In the genomic region with DNA sequence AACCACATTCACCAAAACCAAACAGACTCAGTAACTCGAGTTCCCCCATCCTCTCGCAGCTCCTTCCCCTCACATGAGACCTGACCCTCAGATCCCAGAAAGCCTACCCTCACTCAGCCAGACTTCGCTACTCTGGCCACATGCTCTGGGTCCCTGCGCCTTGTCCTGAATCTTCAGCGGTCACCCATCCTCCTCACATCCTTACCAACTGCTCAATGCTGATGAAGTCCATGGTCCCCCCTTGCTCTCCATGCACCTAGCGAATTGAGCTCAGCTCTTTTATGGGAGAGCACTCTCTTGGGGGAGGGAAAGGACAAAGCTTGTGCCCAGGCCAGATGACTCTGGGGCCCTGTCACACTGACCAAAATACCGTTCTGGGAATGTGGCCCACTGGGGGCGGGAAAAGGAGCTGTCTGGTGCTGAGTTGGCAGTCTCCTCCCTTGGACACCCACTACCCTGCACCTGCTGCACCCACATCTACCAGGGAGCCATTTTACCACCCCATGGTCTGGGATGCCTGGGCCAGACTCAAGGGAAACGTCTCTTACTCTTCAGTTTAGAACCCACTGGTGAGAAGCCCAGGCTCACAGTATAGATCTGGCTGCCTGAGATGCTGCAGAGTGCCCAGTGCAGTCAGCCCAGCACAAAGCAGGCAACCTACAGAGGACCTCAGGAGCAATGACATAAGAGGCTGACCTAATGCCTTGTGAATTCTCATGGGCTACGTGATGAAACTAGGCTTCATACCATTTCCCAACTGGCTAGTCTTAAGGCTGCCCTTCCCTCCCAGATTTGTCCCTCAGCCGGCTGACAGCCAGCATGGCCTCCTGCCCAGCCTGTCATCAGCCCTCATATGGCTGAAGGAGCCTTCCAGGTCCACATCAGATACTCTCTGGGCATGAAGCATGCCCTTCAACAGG, we compare ENCODE assay signal across 13 mouse cellular contexts. TPM values are rescaled to one million over a fixed set of nuclear protein-coding genes. Genes with fewer than 3 reads are reported as not detected.
A peak's percentile ranks its signal among the peaks of the same experiment; 100 is the strongest.
DNase-seq lines count a peak whose midpoint lies in the region; ATAC-seq and TF ChIP-seq lines count a peak whose summit lies in the region.
"Had no signal": no experiment of that assay in that cellular context is flagged by ENCODE, and none has a peak within 500 bp of the region (broad histone marks: within the 10 kb centered on the region; RNA-seq: fewer than 3 reads in every experiment).

No protein-coding gene starts in this region.

- H3ac ChIP-seq in myocyte (ENCODE audit: control insufficient read depth, insufficient read length): no peak overlapping the region

- peak; percentile 63 for TF ChIP-seq POLR2A in myocyte (IDR thresholded peaks at IDR 0.05; ENCODE audit: insufficient read length, low read depth)

- H3K79me2 ChIP-seq in myocyte (ENCODE audit: control insufficient read depth, insufficient read depth): no peaks in the 10 kb centered on the region

- no peak overlapping the region for H3K4me3 ChIP-seq in liver, embryonic 15.5 days (replicated peaks)
- no peak overlapping the region for H3K4me3 ChIP-seq in liver, embryonic 11.5 days (ENCODE audit: low read depth, low read length)
- no peak overlapping the region for H3K4me3 ChIP-seq in heart, embryonic 12.5 days
- peak overlapping the region; percentile 24 for H3K4me3 ChIP-seq in myocyte
- H3K4me3 ChIP-seq: forebrain, embryonic 12.5 days; intestine, embryonic 15.5 days; limb, embryonic 12.5 days had no signal

- no peaks in the 10 kb centered on the region for H3K36me3 ChIP-seq in liver, embryonic 15.5 days (replicated peaks)
- H3K36me3 ChIP-seq in liver, embryonic 11.5 days (ENCODE audit: control insufficient read depth, insufficient read depth, low read length): 0 out of 2 replicates have a peak, but pooled peaks cover 2% of the 10 kb centered on the region
- peaks cover 38% of the 10 kb centered on the region for H3K36me3 ChIP-seq in heart, embryonic 12.5 days
- H3K36me3 ChIP-seq in myocyte (ENCODE audit: control insufficient read depth, insufficient read depth): no peaks in the 10 kb centered on the region

- 71% methylated on average over 11 of the region's 11 CpGs for WGBS in liver, embryonic 15.5 days (ENCODE audit: insufficient replicate concordance)
- WGBS in liver, embryonic 11.5 days: 79% methylated on average over 11 of the region's 11 CpGs
- WGBS in heart, embryonic 12.5 days: 64% methylated on average over 11 of the region's 11 CpGs

- 0 out of 2 replicates have a peak overlapping the region, but pooled peaks have one; percentile 24 for H3K27ac ChIP-seq in liver, embryonic 15.5 days (replicated peaks)
- no peak overlapping the region for H3K27ac ChIP-seq in liver, embryonic 11.5 days (ENCODE audit: low read depth, low read length)
- H3K27ac ChIP-seq in heart, embryonic 12.5 days (ENCODE audit: poor library complexity, severe bottlenecking): peak overlapping the region; percentile 87
- H3K27ac ChIP-seq: forebrain, embryonic 12.5 days; intestine, embryonic 15.5 days; limb, embryonic 12.5 days had no signal

- no peak for ATAC-seq in liver, embryonic 15.5 days (ENCODE audit: insufficient read depth)
- no peak for ATAC-seq in liver, embryonic 11.5 days (replicated peaks; ENCODE audit: low FRiP score)
- ATAC-seq in heart, embryonic 12.5 days (ENCODE audit: insufficient number of reproducible peaks, low FRiP score): 0 out of 2 replicates have a peak, but pooled peaks have one; percentile 27
- no peak for ATAC-seq in granulocyte monocyte progenitor cell, adult 5-6 weeks (replicated peaks; ENCODE audit: poor library complexity, severe bottlenecking)
- ATAC-seq: intestine, embryonic 15.5 days; midbrain, embryonic 16.5 days had no signal

- H3K4me2 ChIP-seq in liver, embryonic 15.5 days: no peak overlapping the region
- H3K4me2 ChIP-seq in liver, embryonic 11.5 days: no peak overlapping the region
- peak overlapping the region; percentile 11; the same call in 1 of the 2 replicates for H3K4me2 ChIP-seq in heart, embryonic 12.5 days
- H3K4me2 ChIP-seq in myocyte (ENCODE audit: low read depth): peak overlapping the region; percentile 48
- H3K4me2 ChIP-seq: forebrain, embryonic 12.5 days; intestine, embryonic 15.5 days; limb, embryonic 12.5 days had no signal

- H3K27me3 ChIP-seq in liver, embryonic 15.5 days: no peaks in the 10 kb centered on the region
- H3K27me3 ChIP-seq in liver, embryonic 11.5 days (replicated peaks; ENCODE audit: control insufficient read depth, insufficient read depth, low read length): no peaks in the 10 kb centered on the region
- no peaks in the 10 kb centered on the region for H3K27me3 ChIP-seq in heart, embryonic 12.5 days (replicated peaks)
- H3K27me3 ChIP-seq in myocyte (ENCODE audit: control insufficient read depth, insufficient read depth, insufficient read length): no peaks in the 10 kb centered on the region
- H3K27me3 ChIP-seq: forebrain, embryonic 12.5 days; intestine, embryonic 15.5 days; limb, embryonic 12.5 days had no signal

- DNase-seq in liver, embryonic 11.5 days (ENCODE audit: low spot score): no peak
- DNase-seq in cerebellum, postnatal 14 days: peak; percentile 87 to 93
- DNase-seq in embryo, embryonic 9.5 days (ENCODE audit: extremely low spot score): no peak
- DNase-seq in layer of hippocampus, postnatal 36 days: no peak
- DNase-seq: thymus, postnatal 14 days had no signal

- no peaks in the 10 kb centered on the region for H3K9me3 ChIP-seq in liver, embryonic 15.5 days (replicated peaks)
- H3K9me3 ChIP-seq in liver, embryonic 11.5 days (ENCODE audit: control insufficient read depth, low read length): no peaks in the 10 kb centered on the region
- no peaks in the 10 kb centered on the region for H3K9me3 ChIP-seq in heart, embryonic 12.5 days (replicated peaks)
- H3K9me3 ChIP-seq: forebrain, embryonic 12.5 days; intestine, embryonic 15.5 days; limb, embryonic 12.5 days had no signal

- H3K4me1 ChIP-seq in liver, embryonic 15.5 days (replicated peaks): peaks cover 19% of the 10 kb centered on the region
- no peaks in the 10 kb centered on the region for H3K4me1 ChIP-seq in liver, embryonic 11.5 days (replicated peaks; ENCODE audit: control insufficient read depth, insufficient read depth, low read length)
- peaks cover 68% of the 10 kb centered on the region for H3K4me1 ChIP-seq in heart, embryonic 12.5 days (replicated peaks)
- H3K4me1 ChIP-seq: limb, embryonic 12.5 days had no signal

- no peak overlapping the region for H3K9ac ChIP-seq in liver, embryonic 15.5 days
- H3K9ac ChIP-seq in liver, embryonic 11.5 days (ENCODE audit: low read depth, low read length): no peak overlapping the region
- H3K9ac ChIP-seq in heart, embryonic 12.5 days: 0 out of 2 replicates have a peak overlapping the region, but pooled peaks have one; percentile 22
- H3K9ac ChIP-seq: forebrain, embryonic 12.5 days; intestine, embryonic 15.5 days; limb, embryonic 12.5 days had no signal

RNA-seq across cellular contexts. Expression of gene Ankrd23, which starts 0.9 kb away (rescaled TPM):
- polyA plus RNA-seq in liver, embryonic 15.5 days (2015; fragmentation: Nextera tagmentation; extraction: Ambion mirVana): 2.3 and 2.9 TPM in 2 replicates
- polyA plus RNA-seq in liver, embryonic 11.5 days (2014; fragmentation: Nextera tagmentation; extraction: Ambion mirVana): 11.0 and 13.4 TPM in 2 replicates
- polyA plus RNA-seq in heart, embryonic 12.5 days (2016; fragmentation: Nextera tagmentation; extraction: Ambion mirVana): 14.9 and 16.8 TPM in 2 replicates
- polyA plus RNA-seq in myocyte (2012; fragmentation: generic; extraction: Trizol): 78.6 TPM
- 7.0 and 12.2 TPM in 2 replicates for total RNA-seq in granulocyte monocyte progenitor cell, adult 5-6 weeks (2014; fragmentation: Nextera tagmentation)
- total RNA-seq in granulocyte monocyte progenitor cell, adult 5-6 weeks (2017): 5.8 and 8.4 TPM in 2 replicates
- total RNA-seq in layer of hippocampus, postnatal 36 days (2021): 1 to 10 TPM; 7.9 to 8.5 TPM

RNA-seq across cellular contexts. Expression of gene Gm42417, which starts 3.5 kb away (rescaled TPM):
- not detected in 2 replicates for polyA plus RNA-seq in liver, embryonic 15.5 days (2015; fragmentation: Nextera tagmentation; extraction: Ambion mirVana)
- polyA plus RNA-seq in liver, embryonic 11.5 days (2014; fragmentation: Nextera tagmentation; extraction: Ambion mirVana): not detected in 2 replicates
- polyA plus RNA-seq in heart, embryonic 12.5 days (2016; fragmentation: Nextera tagmentation; extraction: Ambion mirVana): 0.40 TPM in 1 of 2 replicates, not detected in the other
- polyA plus RNA-seq in myocyte (2012; fragmentation: generic; extraction: Trizol): 0.13 TPM
- not detected in 2 replicates for total RNA-seq in granulocyte monocyte progenitor cell, adult 5-6 weeks (2014; fragmentation: Nextera tagmentation)
- 0.93 TPM in 1 of 2 replicates, not detected in the other for total RNA-seq in granulocyte monocyte progenitor cell, adult 5-6 weeks (2017)
- not detected for total RNA-seq in layer of hippocampus, postnatal 36 days (2021)

RNA-seq across cellular contexts. Expression of gene Ankrd39, which starts 11.5 kb away (rescaled TPM):
- 6.2 and 7.0 TPM in 2 replicates for polyA plus RNA-seq in liver, embryonic 15.5 days (2015; fragmentation: Nextera tagmentation; extraction: Ambion mirVana)
- 18.2 and 22.1 TPM in 2 replicates for polyA plus RNA-seq in liver, embryonic 11.5 days (2014; fragmentation: Nextera tagmentation; extraction: Ambion mirVana)
- 23.1 and 24.4 TPM in 2 replicates for polyA plus RNA-seq in heart, embryonic 12.5 days (2016; fragmentation: Nextera tagmentation; extraction: Ambion mirVana)
- polyA plus RNA-seq in myocyte (2012; fragmentation: generic; extraction: Trizol): 17.9 TPM
- 4.9 and 6.5 TPM in 2 replicates for total RNA-seq in granulocyte monocyte progenitor cell, adult 5-6 weeks (2014; fragmentation: Nextera tagmentation)
- total RNA-seq in granulocyte monocyte progenitor cell, adult 5-6 weeks (2017): 3.1 and 7.2 TPM in 2 replicates
- total RNA-seq in layer of hippocampus, postnatal 36 days (2021): 10 to 100 TPM; 11.9 to 12.6 TPM

RNA-seq across cellular contexts. Expression of gene Sema4c, which starts 22.4 kb away (rescaled TPM):
- polyA plus RNA-seq in liver, embryonic 15.5 days (2015; fragmentation: Nextera tagmentation; extraction: Ambion mirVana): 1.9 and 2.0 TPM in 2 replicates
- polyA plus RNA-seq in liver, embryonic 11.5 days (2014; fragmentation: Nextera tagmentation; extraction: Ambion mirVana): 0.77 and 0.78 TPM in 2 replicates
- polyA plus RNA-seq in heart, embryonic 12.5 days (2016; fragmentation: Nextera tagmentation; extraction: Ambion mirVana): 11.9 and 13.3 TPM in 2 replicates
- polyA plus RNA-seq in myocyte (2012; fragmentation: generic; extraction: Trizol): 30.7 TPM
- total RNA-seq in granulocyte monocyte progenitor cell, adult 5-6 weeks (2014; fragmentation: Nextera tagmentation): 2.0 and 2.3 TPM in 2 replicates
- 1.9 and 2.1 TPM in 2 replicates for total RNA-seq in granulocyte monocyte progenitor cell, adult 5-6 weeks (2017)
- total RNA-seq in layer of hippocampus, postnatal 36 days (2021): 10 to 100 TPM; 11.4 to 11.6 TPM

RNA-seq across cellular contexts. Expression of gene Cnnm3, which starts 24.1 kb away (rescaled TPM):
- 1.0 and 1.1 TPM in 2 replicates for polyA plus RNA-seq in liver, embryonic 15.5 days (2015; fragmentation: Nextera tagmentation; extraction: Ambion mirVana)
- 3.3 and 3.8 TPM in 2 replicates for polyA plus RNA-seq in liver, embryonic 11.5 days (2014; fragmentation: Nextera tagmentation; extraction: Ambion mirVana)
- polyA plus RNA-seq in heart, embryonic 12.5 days (2016; fragmentation: Nextera tagmentation; extraction: Ambion mirVana): 2.2 and 3.4 TPM in 2 replicates
- polyA plus RNA-seq in myocyte (2012; fragmentation: generic; extraction: Trizol): 10.2 TPM
- 14.7 and 28.8 TPM in 2 replicates for total RNA-seq in granulocyte monocyte progenitor cell, adult 5-6 weeks (2014; fragmentation: Nextera tagmentation)
- 9.3 and 14.4 TPM in 2 replicates for total RNA-seq in granulocyte monocyte progenitor cell, adult 5-6 weeks (2017)
- total RNA-seq in layer of hippocampus, postnatal 36 days (2021): 10 to 100 TPM; 29.0 to 39.0 TPM

Comparison
In these comparisons a context has a peak if more than half of its experiments do, and no peak if none do; other contexts are left out.
1. H3K4me2 ChIP-seq: peak in heart, embryonic 12.5 days (single experiment) and myocyte (single experiment); none in liver, embryonic 15.5 days (single experiment) and liver, embryonic 11.5 days (single experiment).
2. DNase-seq: peak in cerebellum, postnatal 14 days (2 of 2); none in liver, embryonic 11.5 days (single experiment), embryo, embryonic 9.5 days (single experiment) and layer of hippocampus, postnatal 36 days (0 of 2).